Mouse (Mus musculus): Measurements from ENCODE around the gene Ifi27l2b. TPM values are rescaled to one million over a fixed set of nuclear protein-coding genes. Genes with fewer than 3 reads are reported as not detected.
"Not testable (repeated sequence)": the region's sequence is repeated elsewhere in the genome, so short reads cannot be mapped to it uniquely, and the experiment has no call there.

Ifi27l2b gene
- polyA plus RNA-seq, 1 experiment, result 0.12 TPM

DNA sequence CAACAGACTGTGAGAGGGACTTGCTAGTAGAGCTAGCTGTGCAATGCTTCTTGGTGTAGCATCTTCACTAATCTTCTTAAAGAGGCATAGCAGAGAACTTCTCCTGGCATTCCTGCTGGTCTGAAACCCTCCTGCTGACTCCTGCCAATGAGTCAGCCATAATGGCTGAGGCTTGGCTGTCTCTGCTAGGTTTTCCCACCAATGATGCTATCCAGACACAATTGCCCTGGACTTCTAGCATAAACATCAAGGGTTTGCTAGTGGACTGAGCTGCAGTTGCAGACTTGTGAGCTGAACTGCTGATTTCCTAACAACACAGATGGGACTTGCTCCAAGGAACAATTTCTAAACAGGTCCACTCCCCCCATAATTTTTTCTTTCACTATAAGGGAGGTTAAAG, 3.7 kb downstream of the Ifi27l2b start:
- Histone ChIP-seq H3K4me3 (ENCODE audit: insufficient read depth, poor library complexity, severe bottlenecking) (no peak overlapping the region), H3K36me3 (ENCODE audit: control insufficient read depth, insufficient read depth) (no peaks in the 10 kb centered on the region), H3K79me3 (ENCODE audit: low read depth) (no peaks in the 10 kb centered on the region), H3K27me3 (ENCODE audit: control insufficient read depth, insufficient read depth, insufficient read length) (no peaks in the 10 kb centered on the region), H3ac (ENCODE audit: control insufficient read depth, insufficient read length, low read depth) (no peak overlapping the region), H3K79me2 (ENCODE audit: control insufficient read depth, insufficient read depth) (no peaks in the 10 kb centered on the region)
- TF ChIP-seq MYOG (IDR thresholded peaks at IDR 0.05; ENCODE audit: control insufficient read depth, extremely low read depth, insufficient read length), result no peak
- TF ChIP-seq CEBPB (IDR thresholded peaks at IDR 0.05; ENCODE audit: low read depth), result no peak
- TF ChIP-seq USF1 (IDR thresholded peaks at IDR 0.05; ENCODE audit: low read depth), result no peak
- TF ChIP-seq FOSL1 (IDR thresholded peaks at IDR 0.05; ENCODE audit: insufficient read depth, low read length, poor library complexity, severe bottlenecking), result no peak
- no peak for TF ChIP-seq CTCF (IDR thresholded peaks at IDR 0.05; ENCODE audit: control insufficient read depth, insufficient read depth, insufficient read length)
- no peak for TF ChIP-seq MAX (IDR thresholded peaks at IDR 0.05)
- TF ChIP-seq MYOD1 (IDR thresholded peaks at IDR 0.05; ENCODE audit: control insufficient read depth, insufficient read length, low read depth), result no peak

DNA sequence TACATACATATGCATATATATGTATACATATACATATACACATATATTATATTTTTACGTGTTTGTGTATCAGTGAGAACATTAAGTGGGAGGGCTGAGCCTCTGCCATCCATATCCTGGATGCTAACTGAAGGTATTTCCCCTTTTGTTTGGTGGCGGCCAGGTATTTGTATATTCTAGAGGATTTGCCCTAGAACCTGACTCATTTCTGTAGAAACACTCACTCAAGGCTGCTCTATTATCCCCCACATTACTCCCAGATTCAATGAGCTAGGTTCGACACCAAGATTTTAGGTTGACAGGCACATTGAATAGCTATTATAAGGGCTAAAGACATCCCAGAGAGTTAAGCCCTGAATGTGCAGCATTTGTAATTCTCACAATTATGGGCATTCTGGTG, 12.0 kb downstream of the Ifi27l2b start:
- no peaks in the 10 kb centered on the region for H3K36me3 ChIP-seq (ENCODE audit: control insufficient read depth, insufficient read depth)
- no peak overlapping the region for H3ac ChIP-seq (ENCODE audit: control insufficient read depth, insufficient read length, low read depth)
- no peak overlapping the region for H3K4me3 ChIP-seq (ENCODE audit: insufficient read depth, poor library complexity, severe bottlenecking)
- H3K79me3 ChIP-seq (ENCODE audit: low read depth), result no peaks in the 10 kb centered on the region
- H3K27me3 ChIP-seq (ENCODE audit: control insufficient read depth, insufficient read depth, insufficient read length), result peaks cover 4% of the 10 kb centered on the region
- TF ChIP-seq USF1 (IDR thresholded peaks at IDR 0.05; ENCODE audit: low read depth) (no peak), CTCF (IDR thresholded peaks at IDR 0.05; ENCODE audit: control insufficient read depth, insufficient read depth, insufficient read length) (no peak), MYOD1 (IDR thresholded peaks at IDR 0.05; ENCODE audit: control insufficient read depth, insufficient read length, low read depth) (no peak), MAX (IDR thresholded peaks at IDR 0.05) (no peak), MYOG (IDR thresholded peaks at IDR 0.05; ENCODE audit: control insufficient read depth, extremely low read depth, insufficient read length) (no peak), FOSL1 (IDR thresholded peaks at IDR 0.05; ENCODE audit: insufficient read depth, low read length, poor library complexity, severe bottlenecking) (no peak), CEBPB (IDR thresholded peaks at IDR 0.05; ENCODE audit: low read depth) (no peak)
- H3K79me2 ChIP-seq (ENCODE audit: control insufficient read depth, insufficient read depth), result no peaks in the 10 kb centered on the region

DNA sequence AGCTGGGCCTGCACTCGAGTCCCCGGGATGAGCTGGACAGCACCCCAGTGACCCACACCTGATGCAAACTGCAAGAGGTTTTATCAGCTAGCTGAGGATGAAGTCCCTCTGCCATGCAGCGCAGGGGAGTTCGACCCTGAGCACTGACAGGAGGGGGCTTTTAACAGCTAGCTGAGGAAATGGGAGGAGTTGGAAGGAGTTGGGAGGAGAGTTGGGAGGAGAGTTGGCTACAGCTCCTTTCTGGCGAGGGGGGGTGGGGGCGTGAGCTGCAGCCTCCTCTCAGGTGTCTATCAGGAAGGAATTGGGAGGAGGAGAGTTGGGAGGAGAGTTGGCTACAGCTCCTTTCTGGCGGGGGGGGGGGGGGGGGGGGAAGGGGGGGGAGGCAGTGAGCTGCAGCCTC, 12.8 kb downstream of the Ifi27l2b start:
- H3K79me2 ChIP-seq (ENCODE audit: control insufficient read depth, insufficient read depth); H3ac ChIP-seq (ENCODE audit: control insufficient read depth, insufficient read length, low read depth); H3K27me3 ChIP-seq (ENCODE audit: control insufficient read depth, insufficient read depth, insufficient read length); H3K36me3 ChIP-seq (ENCODE audit: control insufficient read depth, insufficient read depth); H3K4me3 ChIP-seq (ENCODE audit: insufficient read depth, poor library complexity, severe bottlenecking); H3K79me3 ChIP-seq (ENCODE audit: low read depth): not testable (repeated sequence)

GRCm38 (mm10) chr12:103443524-103443923, 13.5 kb downstream of the Ifi27l2b start, which contains the start of gene Ifi27l2a:
TSS of gene Ifi27l2a (minus strand) at chr12:103443680.
- Histone ChIP-seq H3K36me3 (ENCODE audit: control insufficient read depth, insufficient read depth) (no peaks in the 10 kb centered on the region), H3K79me3 (ENCODE audit: low read depth) (no peaks in the 10 kb centered on the region), H3K79me2 (ENCODE audit: control insufficient read depth, insufficient read depth) (no peaks in the 10 kb centered on the region), H3ac (ENCODE audit: control insufficient read depth, insufficient read length, low read depth) (no peak within 1 kb of the TSS), H3K4me3 (ENCODE audit: insufficient read depth, poor library complexity, severe bottlenecking) (no peak within 1 kb of the TSS), H3K27me3 (ENCODE audit: control insufficient read depth, insufficient read depth, insufficient read length) (peaks cover 4% of the 10 kb centered on the region)
- TF ChIP-seq MYOG (IDR thresholded peaks at IDR 0.05; ENCODE audit: control insufficient read depth, extremely low read depth, insufficient read length) (no peak), MYOD1 (IDR thresholded peaks at IDR 0.05; ENCODE audit: control insufficient read depth, insufficient read length, low read depth) (no peak), CTCF (IDR thresholded peaks at IDR 0.05; ENCODE audit: control insufficient read depth, insufficient read depth, insufficient read length) (no peak), CEBPB (IDR thresholded peaks at IDR 0.05; ENCODE audit: low read depth) (no peak), FOSL1 (IDR thresholded peaks at IDR 0.05; ENCODE audit: insufficient read depth, low read length, poor library complexity, severe bottlenecking) (no peak), USF1 (IDR thresholded peaks at IDR 0.05; ENCODE audit: low read depth) (no peak), MAX (IDR thresholded peaks at IDR 0.05) (no peak)

DNA sequence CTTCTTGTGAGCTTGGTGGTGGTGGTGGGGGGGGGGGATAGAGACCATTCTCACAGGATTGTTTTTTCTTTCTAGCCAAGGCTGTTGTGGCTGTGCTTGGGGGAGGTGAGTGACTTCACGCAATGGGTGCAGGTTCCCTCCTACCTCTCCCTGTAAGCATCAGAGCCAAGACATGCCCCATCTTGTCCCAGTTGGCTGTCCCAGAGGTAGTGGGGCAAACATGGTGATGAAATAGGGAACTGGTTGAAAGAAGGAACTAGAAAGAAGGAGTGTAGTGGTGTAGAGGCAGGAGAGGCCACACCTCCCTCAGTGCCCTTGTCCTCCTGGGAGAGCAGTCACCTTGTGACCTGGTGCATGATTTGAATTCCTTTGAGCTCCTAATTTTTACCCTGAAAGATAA, 19.4 kb downstream of the Ifi27l2b start:
- Histone ChIP-seq H3K36me3 (ENCODE audit: control insufficient read depth, insufficient read depth) (no peaks in the 10 kb centered on the region), H3K79me3 (ENCODE audit: low read depth) (no peaks in the 10 kb centered on the region), H3K79me2 (ENCODE audit: control insufficient read depth, insufficient read depth) (no peaks in the 10 kb centered on the region), H3ac (ENCODE audit: control insufficient read depth, insufficient read length, low read depth) (no peak overlapping the region), H3K4me3 (ENCODE audit: insufficient read depth, poor library complexity, severe bottlenecking) (no peak overlapping the region), H3K27me3 (ENCODE audit: control insufficient read depth, insufficient read depth, insufficient read length) (no peaks in the 10 kb centered on the region)
- TF ChIP-seq MYOD1 (IDR thresholded peaks at IDR 0.05; ENCODE audit: control insufficient read depth, insufficient read length, low read depth) (no peak), CTCF (IDR thresholded peaks at IDR 0.05; ENCODE audit: control insufficient read depth, insufficient read depth, insufficient read length) (no peak), USF1 (IDR thresholded peaks at IDR 0.05; ENCODE audit: low read depth) (no peak), MAX (IDR thresholded peaks at IDR 0.05) (no peak), MYOG (IDR thresholded peaks at IDR 0.05; ENCODE audit: control insufficient read depth, extremely low read depth, insufficient read length) (no peak)

DNA sequence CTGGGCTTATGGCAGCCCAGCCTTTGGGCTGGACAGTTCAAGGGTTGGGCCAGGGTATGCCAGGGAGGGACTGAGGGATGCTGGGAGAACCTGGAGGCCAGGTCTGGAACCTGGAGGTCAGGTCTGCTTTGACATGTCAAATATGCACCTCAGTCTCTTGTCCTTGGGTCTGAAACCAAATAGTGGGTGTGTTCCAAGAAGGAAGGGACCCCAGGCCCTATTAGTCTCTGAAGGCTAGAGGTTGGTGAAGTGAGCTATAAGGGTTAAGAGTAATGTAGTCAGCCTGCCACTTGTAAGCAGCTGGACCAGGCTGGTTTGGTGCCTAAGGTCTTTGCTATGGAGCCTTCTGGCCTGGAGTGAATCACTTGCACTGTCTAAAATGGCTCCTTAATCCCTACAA, 22.2 kb downstream of the Ifi27l2b start:
- no peaks in the 10 kb centered on the region for H3K36me3 ChIP-seq (ENCODE audit: control insufficient read depth, insufficient read depth)
- no peaks in the 10 kb centered on the region for H3K79me3 ChIP-seq (ENCODE audit: low read depth)
- peak overlapping the region; percentile 29 for H3K4me3 ChIP-seq (ENCODE audit: insufficient read depth, poor library complexity, severe bottlenecking)

More for the DNA sequence above, 22.2 kb downstream of the Ifi27l2b start:
- TF ChIP-seq MYOD1 (IDR thresholded peaks at IDR 0.05; ENCODE audit: control insufficient read depth, insufficient read length, low read depth), result no peak
- TF ChIP-seq CEBPB (IDR thresholded peaks at IDR 0.05; ENCODE audit: low read depth), result no peak
- no peak for TF ChIP-seq CTCF (IDR thresholded peaks at IDR 0.05; ENCODE audit: control insufficient read depth, insufficient read depth, insufficient read length)
- TF ChIP-seq MAX (IDR thresholded peaks at IDR 0.05), result no peak
- no peak for TF ChIP-seq MYOG (IDR thresholded peaks at IDR 0.05; ENCODE audit: control insufficient read depth, extremely low read depth, insufficient read length)
- no peak for TF ChIP-seq USF1 (IDR thresholded peaks at IDR 0.05; ENCODE audit: low read depth)
- TF ChIP-seq FOSL1 (IDR thresholded peaks at IDR 0.05; ENCODE audit: insufficient read depth, low read length, poor library complexity, severe bottlenecking), result no peak
- Histone ChIP-seq H3K79me2 (ENCODE audit: control insufficient read depth, insufficient read depth) (no peaks in the 10 kb centered on the region), H3K27me3 (ENCODE audit: control insufficient read depth, insufficient read depth, insufficient read length) (no peaks in the 10 kb centered on the region), H3ac (ENCODE audit: control insufficient read depth, insufficient read length, low read depth) (no peak overlapping the region)
